Mouse (Mus musculus) mesoderm, embryonic 11.5 days (tissue): Measurements from ENCODE around the gene Rgs2.

Experiments used
- DNase-seq: peaks from one replicate; pipeline ENCODE4 v3.0.0-alpha.2; 2012; ENCODE audit warnings: low read depth, low spot score

Gene Rgs2

GRCm38 (mm10) chr1:144003904-144004740, at the start of gene Rgs2:
TSS of gene Rgs2 (minus strand) at chr1:144004161.
- DNase-seq, result peak; percentile 97

GRCm38 (mm10) chr1:144053401-144053800, 49.4 kb upstream of the Rgs2 start:
- no peak for DNase-seq

GRCm38 (mm10) chr1:144041826-144042225, 37.9 kb upstream of the Rgs2 start:
- DNase-seq, result no peak

- DNase-seq, result no peak
Measured at GRCm38 (mm10) chr1:144033498-144033897, 29.5 kb upstream of the Rgs2 start.

GRCm38 (mm10) chr1:144030499-144030898, 26.5 kb upstream of the Rgs2 start:
- DNase-seq, result no peak

GRCm38 (mm10) chr1:144029679-144030078, 25.7 kb upstream of the Rgs2 start:
- DNase-seq, result no peak

- no peak for DNase-seq
Measured at GRCm38 (mm10) chr1:144018417-144018958, 14.5 kb upstream of the Rgs2 start.

GRCm38 (mm10) chr1:144013913-144014312, 10.0 kb upstream of the Rgs2 start:
- DNase-seq, result no peak

- DNase-seq, result no peak
Measured at GRCm38 (mm10) chr1:144007341-144007740, 3.4 kb upstream of the Rgs2 start.

GRCm38 (mm10) chr1:144006542-144006941, 2.6 kb upstream of the Rgs2 start:
- peak; percentile 66 for DNase-seq

GRCm38 (mm10) chr1:144005648-144006047, 1.7 kb upstream of the Rgs2 start:
- DNase-seq, result no peak

- DNase-seq, result peak; percentile 25
Measured at GRCm38 (mm10) chr1:144004741-144005140, 780 bp upstream of the Rgs2 start.

- no peak for DNase-seq
Measured at GRCm38 (mm10) chr1:144003416-144003815, 545 bp downstream of the Rgs2 start.

GRCm38 (mm10) chr1:144002715-144003066, 1.3 kb downstream of the Rgs2 start:
- no peak for DNase-seq

GRCm38 (mm10) chr1:144002036-144002714, 1.8 kb downstream of the Rgs2 start:
- no peak for DNase-seq

GRCm38 (mm10) chr1:144000246-144000645, 3.7 kb downstream of the Rgs2 start:
- DNase-seq, result no peak

- no peak for DNase-seq
Measured at GRCm38 (mm10) chr1:143999371-143999920, 4.5 kb downstream of the Rgs2 start.

GRCm38 (mm10) chr1:143993026-143993425, 10.9 kb downstream of the Rgs2 start:
- DNase-seq, result no peak

GRCm38 (mm10) chr1:143992528-143992927, 11.4 kb downstream of the Rgs2 start:
- no peak for DNase-seq

- DNase-seq, result peak; percentile 49
Measured at GRCm38 (mm10) chr1:143990263-143990662, 13.7 kb downstream of the Rgs2 start.

- peak; percentile 63 for DNase-seq
Measured at GRCm38 (mm10) chr1:143989773-143990172, 14.2 kb downstream of the Rgs2 start.

- no peak for DNase-seq
Measured at GRCm38 (mm10) chr1:143988756-143989155, 15.2 kb downstream of the Rgs2 start.
